Mouse (Mus musculus): Measurements from ENCODE around the gene Slc22a23. TPM values are rescaled to one million over a fixed set of nuclear protein-coding genes. Genes with fewer than 3 reads are reported as not detected.

The Slc22a23 gene
- polyA plus RNA-seq, 1 experiment from 2014 or later, result 5.6 TPM

GRCm38 (mm10) chr13:34150271-34151027, 194.5 kb downstream of the Slc22a23 start:
- H3K9me3 ChIP-seq, result no peaks in the 10 kb centered on the region
- ATAC-seq (ENCODE audit: insufficient number of reproducible peaks, low FRiP score, low TSS enrichment, low read depth), result no peak
- H3K4me1 ChIP-seq, result peaks cover 40% of the 10 kb centered on the region
- H3K27ac ChIP-seq, result peak overlapping the region; percentile 83
- WGBS, result 11% methylated on average over 19 of the region's 19 CpGs
- no peak overlapping the region for H3K4me3 ChIP-seq
- no peaks in the 10 kb centered on the region for H3K36me3 ChIP-seq
- peak overlapping the region; percentile 33 for H3K4me2 ChIP-seq
- no peaks in the 10 kb centered on the region for H3K27me3 ChIP-seq
- no peak overlapping the region for H3K9ac ChIP-seq

GRCm38 (mm10) chr13:34149463-34150176, 195.4 kb downstream of the Slc22a23 start:
- H3K4me1 ChIP-seq, result peaks cover 37% of the 10 kb centered on the region
- 59% methylated on average over 5 of the region's 5 CpGs for WGBS
- no peak for ATAC-seq (ENCODE audit: insufficient number of reproducible peaks, low FRiP score, low TSS enrichment, low read depth)
- H3K36me3 ChIP-seq, result no peaks in the 10 kb centered on the region
- H3K4me2 ChIP-seq, result peak overlapping the region; percentile 70
- no peaks in the 10 kb centered on the region for H3K9me3 ChIP-seq
- peak overlapping the region; percentile 44 for H3K4me3 ChIP-seq
- H3K27ac ChIP-seq, result peak overlapping the region; percentile 83
- H3K27me3 ChIP-seq, result no peaks in the 10 kb centered on the region
- no peak overlapping the region for H3K9ac ChIP-seq

- H3K27me3 ChIP-seq, result no peaks in the 10 kb centered on the region
- peak overlapping the region; percentile 44 for H3K4me3 ChIP-seq
- H3K4me2 ChIP-seq, result peak overlapping the region; percentile 70
- peak overlapping the region; percentile 83 for H3K27ac ChIP-seq
- H3K4me1 ChIP-seq, result peaks cover 30% of the 10 kb centered on the region
- 4% methylated on average over 23 of the region's 23 CpGs for WGBS
- H3K9me3 ChIP-seq, result no peaks in the 10 kb centered on the region
- peak overlapping the region; percentile 45 for H3K9ac ChIP-seq
- H3K36me3 ChIP-seq, result no peaks in the 10 kb centered on the region
- peak; percentile 66 for ATAC-seq (ENCODE audit: insufficient number of reproducible peaks, low FRiP score, low TSS enrichment, low read depth)
These were observed 196.1 kb downstream of the Slc22a23 start for GRCm38 (mm10) chr13:34148767-34149392.

- no peak for ATAC-seq (ENCODE audit: insufficient number of reproducible peaks, low FRiP score, low TSS enrichment, low read depth)
- Histone ChIP-seq H3K9ac (no peak overlapping the region), H3K27me3 (no peaks in the 10 kb centered on the region), H3K36me3 (no peaks in the 10 kb centered on the region), H3K4me1 (peaks cover 23% of the 10 kb centered on the region), H3K4me2 (peak overlapping the region; percentile 70; the same call in 1 of the 2 replicates), H3K4me3 (no peak overlapping the region), H3K27ac (peak overlapping the region; percentile 83), H3K9me3 (no peaks in the 10 kb centered on the region)
- 76% methylated on average over 3 of the region's 3 CpGs for WGBS
These were observed 196.8 kb downstream of the Slc22a23 start for GRCm38 (mm10) chr13:34148181-34148580.

- Histone ChIP-seq H3K27ac (no peak overlapping the region), H3K9ac (no peak overlapping the region), H3K4me2 (no peak overlapping the region), H3K27me3 (no peaks in the 10 kb centered on the region), H3K9me3 (no peaks in the 10 kb centered on the region), H3K4me1 (peaks cover 19% of the 10 kb centered on the region), H3K36me3 (no peaks in the 10 kb centered on the region), H3K4me3 (no peak overlapping the region)
- no peak for ATAC-seq (ENCODE audit: insufficient number of reproducible peaks, low FRiP score, low TSS enrichment, low read depth)
- 74% methylated on average over 3 of the region's 3 CpGs for WGBS
These were observed 198.1 kb downstream of the Slc22a23 start for GRCm38 (mm10) chr13:34146916-34147315.

- Histone ChIP-seq H3K4me1 (no peaks in the 10 kb centered on the region), H3K27ac (no peak overlapping the region), H3K9me3 (no peaks in the 10 kb centered on the region), H3K36me3 (no peaks in the 10 kb centered on the region), H3K9ac (no peak overlapping the region), H3K27me3 (no peaks in the 10 kb centered on the region), H3K4me3 (no peak overlapping the region), H3K4me2 (no peak overlapping the region)
- ATAC-seq (ENCODE audit: insufficient number of reproducible peaks, low FRiP score, low TSS enrichment, low read depth), result no peak
- 67% methylated on average over 5 of the region's 5 CpGs for WGBS
These were observed 201.6 kb downstream of the Slc22a23 start for GRCm38 (mm10) chr13:34143389-34143788.

GRCm38 (mm10) chr13:34136605-34137004, 208.4 kb downstream of the Slc22a23 start:
- 48% methylated on average over 7 of the region's 7 CpGs for WGBS
- Histone ChIP-seq H3K27me3 (peaks cover 10% of the 10 kb centered on the region), H3K9ac (no peak overlapping the region), H3K36me3 (no peaks in the 10 kb centered on the region), H3K27ac (peak overlapping the region; percentile 27; the same call in 1 of the 2 replicates), H3K4me1 (peaks cover 22% of the 10 kb centered on the region), H3K4me2 (no peak overlapping the region), H3K9me3 (no peaks in the 10 kb centered on the region), H3K4me3 (no peak overlapping the region)
- ATAC-seq (ENCODE audit: insufficient number of reproducible peaks, low FRiP score, low TSS enrichment, low read depth), result no peak

GRCm38 (mm10) chr13:34134276-34134675, 210.7 kb downstream of the Slc22a23 start:
- Histone ChIP-seq H3K4me1 (peaks cover 41% of the 10 kb centered on the region), H3K27ac (no peak overlapping the region), H3K36me3 (no peaks in the 10 kb centered on the region), H3K4me3 (no peak overlapping the region), H3K27me3 (peaks cover 10% of the 10 kb centered on the region), H3K4me2 (no peak overlapping the region), H3K9ac (no peak overlapping the region), H3K9me3 (no peaks in the 10 kb centered on the region)
- ATAC-seq (ENCODE audit: insufficient number of reproducible peaks, low FRiP score, low TSS enrichment, low read depth), result no peak
- WGBS, result 76% methylated on average over 7 of the region's 7 CpGs

GRCm38 (mm10) chr13:34133326-34134071, 211.5 kb downstream of the Slc22a23 start:
- Histone ChIP-seq H3K27ac (no peak overlapping the region), H3K4me1 (peaks cover 49% of the 10 kb centered on the region)

GRCm38 (mm10) chr13:34132875-34133274, 212.1 kb downstream of the Slc22a23 start:
- H3K4me2 ChIP-seq, result peak overlapping the region; percentile 84; the same call in 1 of the 2 replicates
- no peaks in the 10 kb centered on the region for H3K9me3 ChIP-seq
- H3K4me3 ChIP-seq, result no peak overlapping the region
- H3K4me1 ChIP-seq, result peaks cover 49% of the 10 kb centered on the region
- no peak overlapping the region for H3K9ac ChIP-seq
- no peaks in the 10 kb centered on the region for H3K36me3 ChIP-seq
- ATAC-seq (ENCODE audit: insufficient number of reproducible peaks, low FRiP score, low TSS enrichment, low read depth), result no peak
- peaks cover 10% of the 10 kb centered on the region for H3K27me3 ChIP-seq
- 21% methylated on average over 6 of the region's 6 CpGs for WGBS
- H3K27ac ChIP-seq, result no peak overlapping the region

More at GRCm38 (mm10) chr13:34133326-34134071, 211.5 kb downstream of the Slc22a23 start:
- Histone ChIP-seq H3K4me3 (peak overlapping the region; percentile 11; the same call in 1 of the 2 replicates), H3K4me2 (peak overlapping the region; percentile 31), H3K36me3 (no peaks in the 10 kb centered on the region), H3K9me3 (no peaks in the 10 kb centered on the region), H3K9ac (0 out of 2 replicates have a peak overlapping the region, but pooled peaks have one; percentile 17), H3K27me3 (peaks cover 10% of the 10 kb centered on the region)
- ATAC-seq (ENCODE audit: insufficient number of reproducible peaks, low FRiP score, low TSS enrichment, low read depth), result no peak
- 14% methylated on average over 15 of the region's 15 CpGs for WGBS

GRCm38 (mm10) chr13:34132299-34132698, 212.7 kb downstream of the Slc22a23 start:
- H3K4me2 ChIP-seq, result peak overlapping the region; percentile 84
- H3K4me1 ChIP-seq, result peaks cover 49% of the 10 kb centered on the region
- no peak overlapping the region for H3K27ac ChIP-seq
- H3K36me3 ChIP-seq, result no peaks in the 10 kb centered on the region
- H3K9ac ChIP-seq, result no peak overlapping the region
- H3K27me3 ChIP-seq, result peaks cover 10% of the 10 kb centered on the region
- H3K4me3 ChIP-seq, result peak overlapping the region; percentile 4; the same call in 1 of the 2 replicates
- H3K9me3 ChIP-seq, result no peaks in the 10 kb centered on the region
- 2% methylated on average over 15 of the region's 15 CpGs for WGBS
- no peak for ATAC-seq (ENCODE audit: insufficient number of reproducible peaks, low FRiP score, low TSS enrichment, low read depth)

Data from limb, embryonic 15.5 days (tissue).